Comparison of ENCODE assay signal across 9 mouse cellular contexts in the genomic region with DNA sequence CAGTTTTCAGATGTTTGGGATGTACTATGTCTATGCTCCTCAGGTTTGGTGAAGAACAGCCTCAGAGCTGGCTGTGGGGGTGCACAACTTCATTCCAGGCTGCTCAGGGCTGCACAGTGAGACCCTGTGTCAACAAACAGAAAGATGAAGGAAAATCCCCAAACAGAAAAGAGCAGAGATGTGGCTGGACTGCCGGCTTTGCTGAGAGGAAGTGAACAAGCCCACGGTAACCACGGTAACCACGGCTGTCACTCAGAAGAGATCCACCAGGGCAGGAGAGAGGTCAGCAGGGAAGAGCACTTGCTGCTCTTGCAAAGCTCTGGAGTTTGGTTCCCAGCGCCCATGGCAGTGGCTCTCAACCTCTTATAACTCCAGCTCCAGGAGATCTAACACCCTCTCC. TPM values are rescaled to one million over a fixed set of nuclear protein-coding genes. Genes with fewer than 3 reads are reported as not detected.
DNase-seq lines count a peak whose midpoint lies in the region; ATAC-seq lines count a peak whose summit lies in the region.
"Had no signal": no experiment of that assay in that cellular context is flagged by ENCODE, and none has a peak within 500 bp of the region (broad histone marks: within the 10 kb centered on the region; RNA-seq: fewer than 3 reads in every experiment).

No protein-coding gene starts in this region.

- H3K9me3 ChIP-seq in intestine, embryonic 14.5 days (ENCODE audit: control insufficient read depth, low read length) = no peaks in the 10 kb centered on the region
- no peaks in the 10 kb centered on the region for H3K9me3 ChIP-seq in intestine, embryonic 16.5 days (ENCODE audit: control insufficient read depth, low read length)
- H3K9me3 ChIP-seq: neural tube, embryonic 13.5 days had no signal

- 9% methylated on average over 5 of the region's 5 CpGs for WGBS in intestine, embryonic 14.5 days
- WGBS in intestine, embryonic 16.5 days = 22% methylated on average over 5 of the region's 5 CpGs

- ATAC-seq in intestine, embryonic 14.5 days (replicated peaks; ENCODE audit: low FRiP score, low TSS enrichment, low read depth) = no peak
- no peak for ATAC-seq in intestine, embryonic 16.5 days

- H3K4me3 ChIP-seq in intestine, embryonic 14.5 days (ENCODE audit: low read depth, low read length) = no peak overlapping the region
- no peak overlapping the region for H3K4me3 ChIP-seq in intestine, embryonic 16.5 days (ENCODE audit: low read length)
- H3K4me3 ChIP-seq: neural tube, embryonic 13.5 days had no signal

- H3K4me2 ChIP-seq in intestine, embryonic 14.5 days (ENCODE audit: low read length) = no peak overlapping the region
- H3K4me2 ChIP-seq in intestine, embryonic 16.5 days (ENCODE audit: low read depth, low read length) = no peak overlapping the region
- H3K4me2 ChIP-seq: neural tube, embryonic 13.5 days had no signal

- intact Hi-C loops in left cerebral cortex, postnatal 14 days (cut with DNase I) = no loop called here

- no peaks in the 10 kb centered on the region for H3K27me3 ChIP-seq in intestine, embryonic 14.5 days (replicated peaks; ENCODE audit: control insufficient read depth, insufficient read depth, low read length)
- no peaks in the 10 kb centered on the region for H3K27me3 ChIP-seq in intestine, embryonic 16.5 days (replicated peaks; ENCODE audit: control insufficient read depth, insufficient read depth, low read length)
- H3K27me3 ChIP-seq: neural tube, embryonic 13.5 days had no signal

- H3K4me1 ChIP-seq in intestine, embryonic 14.5 days (replicated peaks; ENCODE audit: control insufficient read depth, insufficient read depth, low read length) = peaks cover 11% of the 10 kb centered on the region
- H3K4me1 ChIP-seq in intestine, embryonic 16.5 days (ENCODE audit: control insufficient read depth, insufficient read depth, low read length) = peaks cover 4% of the 10 kb centered on the region; the same call in 1 of the 2 replicates

- H3K27ac ChIP-seq in intestine, embryonic 14.5 days (ENCODE audit: low read depth) = no peak overlapping the region
- H3K27ac ChIP-seq in intestine, embryonic 16.5 days (ENCODE audit: low read length) = no peak overlapping the region
- H3K27ac ChIP-seq: neural tube, embryonic 13.5 days had no signal

- peaks cover 14% of the 10 kb centered on the region; the same call in 1 of the 2 replicates for H3K36me3 ChIP-seq in intestine, embryonic 14.5 days (ENCODE audit: control insufficient read depth, insufficient read depth, low read length)
- 0 out of 2 replicates have a peak, but pooled peaks cover 11% of the 10 kb centered on the region for H3K36me3 ChIP-seq in intestine, embryonic 16.5 days (ENCODE audit: control insufficient read depth, insufficient read depth, low read length)

- peak; percentile 57 for DNase-seq in intestine, embryonic 14.5 days (ENCODE audit: low spot score)
- DNase-seq in A20 (ENCODE audit: low read depth, low spot score) = peak; percentile 59
- peak; percentile 23 for DNase-seq in T-cell, adult 2 months (ENCODE audit: low spot score)
- DNase-seq in kidney, postnatal 4 days = peak; percentile 64 to 67
- peak; percentile 31 for DNase-seq in thymus, postnatal 14 days
- DNase-seq in left cerebral cortex, adult 8-10 months (ENCODE audit: low spot score in 2 of 2) = no peak
- DNase-seq in left cerebral cortex, postnatal 14 days (ENCODE audit: low spot score in 2 of 2) = no peak

- H3K9ac ChIP-seq in intestine, embryonic 14.5 days (ENCODE audit: low read length) = no peak overlapping the region
- H3K9ac ChIP-seq in intestine, embryonic 16.5 days (ENCODE audit: low read depth, low read length) = no peak overlapping the region
- H3K9ac ChIP-seq: neural tube, embryonic 13.5 days had no signal

RNA-seq across cellular contexts. Expression of a gene that starts 14.1 kb away (rescaled TPM):
- polyA plus RNA-seq in intestine, embryonic 14.5 days (2014; fragmentation: Nextera tagmentation; extraction: Ambion mirVana) = 37.7 and 44.4 TPM in 2 replicates
- polyA plus RNA-seq in intestine, embryonic 16.5 days (2015; fragmentation: Nextera tagmentation; extraction: Ambion mirVana) = 50.4 and 53.0 TPM in 2 replicates
- 10 to 100 TPM; 71.4 to 89.6 (median 73.7) TPM for total RNA-seq in left cerebral cortex, adult 8-10 months (2022)
- 10 to 100 TPM; 41.8 to 45.2 TPM for total RNA-seq in left cerebral cortex, postnatal 14 days (2021)

Comparison
In these comparisons a context has a peak if more than half of its experiments do, and no peak if none do; other contexts are left out.
1. DNase-seq: peak in intestine, embryonic 14.5 days (single experiment), A20 (single experiment), T-cell, adult 2 months (single experiment), kidney, postnatal 4 days (2 of 2) and thymus, postnatal 14 days (single experiment); none in left cerebral cortex, adult 8-10 months (0 of 2) and left cerebral cortex, postnatal 14 days (0 of 2).